Mouse (Mus musculus): ENCODE results near the gene Slc25a10.

The Slc25a10 gene

GRCm38 (mm10) chr11:120485251-120485650 is 6.4 kb upstream of the Slc25a10 start:
- DNase-seq: peak; percentile 67 to 77

- DNase-seq: peak in 1 of 2 experiments; percentile 46
These were observed 3.1 kb upstream of the Slc25a10 start for GRCm38 (mm10) chr11:120488516-120488915.

DNA sequence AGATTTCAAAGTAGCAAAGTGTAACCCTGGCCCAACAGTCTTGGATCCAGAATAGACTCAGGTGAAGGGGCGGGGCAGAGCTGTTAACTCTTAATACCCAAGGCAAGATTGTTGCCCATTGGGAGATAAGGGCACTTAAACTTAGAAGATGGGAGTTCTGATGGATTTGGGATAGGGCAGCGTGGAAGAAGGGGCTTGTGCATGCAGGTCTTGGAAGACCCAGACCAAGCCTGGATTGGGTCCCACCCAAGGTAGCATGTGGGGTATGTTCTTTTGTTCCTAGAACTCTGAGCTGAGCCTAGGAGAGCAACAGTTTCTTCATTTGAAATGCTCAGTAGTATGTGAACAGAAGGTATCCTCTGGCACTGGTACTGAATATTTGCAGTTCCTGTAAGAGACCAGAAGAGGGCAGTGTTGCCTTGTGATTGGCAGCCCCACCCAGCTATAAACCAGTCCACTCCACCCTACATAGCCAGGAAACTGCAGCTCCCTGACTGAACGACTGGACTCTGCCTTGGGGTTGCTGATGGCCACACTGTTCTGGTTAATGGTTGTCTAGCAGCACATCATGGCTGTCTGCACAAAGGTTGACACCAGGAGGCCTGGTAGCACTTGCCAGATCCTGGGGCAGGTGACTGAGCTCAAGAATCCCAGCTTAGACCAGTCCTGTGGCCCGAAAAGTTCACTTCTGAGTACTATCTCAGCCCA is 2.4 kb upstream of the Slc25a10 start:
- DNase-seq: peak; percentile 82 to 95

GRCm38 (mm10) chr11:120490291-120491046 is 1.2 kb upstream of the Slc25a10 start:
- peak in 1 of 2 experiments; percentile 53 for DNase-seq

- DNase-seq: peak; percentile 58 to 86
These were observed 611 bp downstream of the Slc25a10 start for GRCm38 (mm10) chr11:120492024-120492877.

DNA sequence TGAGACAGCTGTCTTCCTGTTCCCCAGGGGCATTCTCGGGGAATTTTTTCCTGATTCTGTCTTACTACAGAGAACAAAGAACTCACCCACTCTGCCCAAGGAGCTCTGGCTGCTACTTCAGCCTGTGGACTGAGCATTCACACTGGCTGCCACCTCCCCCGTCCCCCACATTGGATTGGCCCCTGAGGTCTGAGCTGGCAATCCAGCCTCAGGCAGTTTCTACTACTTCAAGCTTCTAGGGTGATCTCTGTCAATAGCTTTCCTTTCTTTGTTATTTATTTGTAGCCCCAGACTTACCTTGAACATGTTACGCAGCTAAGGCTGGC is 1.2 kb downstream of the Slc25a10 start:
- peak in 1 of 2 experiments; percentile 54 for DNase-seq

DNA sequence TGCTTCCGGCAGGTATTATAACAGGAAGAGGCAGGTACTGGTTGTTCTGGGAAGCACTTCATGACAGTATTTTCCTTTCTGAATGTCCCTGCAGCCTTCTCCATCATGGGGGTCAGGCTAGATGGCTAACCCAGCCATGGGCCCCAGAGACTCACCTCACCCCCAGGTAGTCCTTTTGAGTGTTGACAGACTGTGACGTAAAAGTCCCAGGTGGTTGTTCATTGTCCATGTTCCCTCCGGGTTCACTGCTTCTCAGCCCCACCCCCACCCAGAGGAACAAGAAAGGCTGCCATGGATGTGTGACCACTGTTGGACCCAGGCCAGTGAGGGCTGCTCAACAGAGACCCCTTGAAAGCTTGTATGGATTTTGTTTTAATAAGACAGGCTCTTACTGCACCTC is 1.7 kb downstream of the Slc25a10 start:
- DNase-seq: peak; percentile 49 to 74

GRCm38 (mm10) chr11:120493911-120494310 is 2.3 kb downstream of the Slc25a10 start:
- DNase-seq: no peak

- DNase-seq: peak in 1 of 2 experiments; percentile 55
These were observed 5.8 kb downstream of the Slc25a10 start for GRCm38 (mm10) chr11:120497436-120497835.

- DNase-seq: peak in 1 of 2 experiments; percentile 50
These were observed 6.6 kb downstream of the Slc25a10 start for GRCm38 (mm10) chr11:120498226-120498625.

GRCm38 (mm10) chr11:120498891-120499290 is 7.3 kb downstream of the Slc25a10 start:
- no peak for DNase-seq

- peak in 1 of 2 experiments; percentile 62 for DNase-seq
These were observed 8.3 kb downstream of the Slc25a10 start for GRCm38 (mm10) chr11:120499894-120500293.

GRCm38 (mm10) chr11:120500357-120500756 is 8.7 kb downstream of the Slc25a10 start:
- DNase-seq: peak; percentile 92 to 96

DNA sequence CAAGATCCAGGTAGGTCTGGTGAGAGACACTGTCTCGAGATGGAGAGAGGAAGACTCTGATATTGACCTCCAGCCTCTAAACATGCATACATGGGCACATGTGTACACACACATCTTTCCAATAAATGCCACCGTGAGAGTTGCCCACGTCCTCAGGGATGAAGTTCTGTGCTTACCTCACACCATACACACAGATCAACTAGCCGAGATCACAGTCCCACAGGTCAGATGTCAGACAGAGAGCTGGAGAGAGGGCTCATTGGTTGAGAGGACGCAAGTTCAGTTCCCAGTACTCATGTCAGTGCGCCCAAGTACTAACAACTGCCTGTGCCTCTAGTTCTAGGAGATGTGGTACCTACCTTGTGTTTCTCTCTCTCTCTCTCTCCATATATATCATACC is 9.4 kb downstream of the Slc25a10 start:
- DNase-seq: peak in 1 of 2 experiments; percentile 56

DNA sequence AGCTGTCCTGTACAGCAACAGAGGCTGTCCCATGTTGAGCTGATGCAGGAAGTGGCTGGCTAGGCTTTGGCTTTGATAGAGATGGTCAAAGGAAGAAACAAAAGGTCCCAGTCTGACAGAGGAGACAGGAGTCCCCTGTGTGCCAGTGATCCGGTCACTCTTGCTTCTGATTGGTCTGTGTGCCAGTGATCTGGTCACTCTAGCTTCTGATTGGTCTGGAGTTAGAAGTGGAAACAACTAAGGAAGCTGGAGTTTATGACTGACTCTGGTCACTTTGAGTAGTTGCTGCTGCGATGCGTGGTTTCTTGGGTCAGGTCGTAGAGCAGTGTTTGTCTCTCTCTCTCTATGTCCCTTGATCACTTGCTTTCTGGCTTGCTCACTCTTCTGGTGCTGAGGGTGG is 10.1 kb downstream of the Slc25a10 start:
- DNase-seq: no peak

GRCm38 (mm10) chr11:120505661-120506060 is 14.0 kb downstream of the Slc25a10 start:
- DNase-seq: peak in 1 of 2 experiments; percentile 49

- DNase-seq: peak; percentile 71 to 83
These were observed 15.3 kb downstream of the Slc25a10 start for GRCm38 (mm10) chr11:120506899-120507298.

DNA sequence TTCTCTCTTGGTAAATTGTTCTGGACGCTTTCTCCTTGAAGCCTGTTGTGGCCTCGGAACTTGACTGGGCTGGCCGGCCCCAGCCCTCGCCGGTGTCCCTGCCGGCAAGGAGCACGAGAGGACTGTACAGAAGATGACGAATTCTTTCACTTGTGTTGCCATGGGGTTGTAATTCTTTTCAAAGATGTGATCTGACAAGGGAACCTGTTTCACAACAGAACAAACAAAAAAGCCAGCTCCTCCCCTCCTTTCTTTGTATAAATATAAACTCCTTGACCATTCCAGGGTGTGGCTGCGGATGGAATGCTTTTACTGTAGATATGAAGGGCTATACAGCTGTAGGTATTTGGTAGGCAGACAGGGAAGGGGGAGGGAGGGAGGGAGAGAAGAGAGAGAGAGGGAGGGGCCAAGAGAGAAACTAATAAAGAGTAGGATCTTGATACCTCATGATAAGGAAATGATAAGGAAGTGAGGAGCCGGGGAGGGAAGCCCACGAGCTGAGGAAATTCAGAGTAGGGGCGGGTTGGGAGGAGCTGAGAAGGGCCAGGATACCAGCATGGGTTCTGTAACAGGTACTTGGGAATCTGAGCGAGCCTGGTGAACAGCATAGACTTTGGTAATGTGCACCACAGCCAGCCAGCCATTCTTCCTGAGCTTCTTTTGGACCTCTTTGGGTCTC is 16.1 kb downstream of the Slc25a10 start:
- peak in 1 of 2 experiments; percentile 33 for DNase-seq

- peak in 1 of 2 experiments; percentile 30 for DNase-seq
These were observed 16.7 kb downstream of the Slc25a10 start for GRCm38 (mm10) chr11:120508290-120508870.

GRCm38 (mm10) chr11:120509940-120510339 is 18.3 kb downstream of the Slc25a10 start:
- peak in 1 of 2 experiments; percentile 53 for DNase-seq

DNA sequence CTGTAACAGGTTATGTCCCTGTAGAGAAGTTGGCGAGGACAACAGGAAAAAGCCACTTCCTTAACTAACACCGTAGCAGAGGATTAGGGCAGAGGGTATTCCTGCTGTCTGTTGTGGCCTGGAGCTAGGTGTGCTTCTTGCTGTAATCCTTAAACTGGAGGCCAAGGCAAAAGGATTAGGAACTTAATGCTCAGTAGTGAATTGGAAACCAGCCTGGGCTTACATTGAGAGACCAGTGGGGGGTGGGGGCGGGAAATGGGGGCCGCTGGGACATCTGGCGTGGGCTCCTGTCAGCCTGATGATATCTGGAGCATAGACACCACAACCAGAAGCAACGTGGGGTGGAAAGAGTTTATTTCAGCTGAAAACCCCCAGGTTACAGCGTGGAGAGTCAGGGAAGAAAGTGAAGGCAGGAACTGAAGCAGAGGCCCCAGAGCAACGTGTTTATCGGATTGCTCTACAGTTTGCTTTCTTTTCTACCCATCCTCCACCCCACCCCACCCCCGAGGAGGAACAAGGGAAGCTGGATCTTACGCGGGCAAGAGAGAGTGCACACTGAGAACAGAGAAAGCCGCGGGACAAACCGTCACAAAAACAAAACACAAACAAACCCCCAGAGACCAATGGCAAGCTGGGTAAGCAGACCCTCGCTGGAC is 18.9 kb downstream of the Slc25a10 start:
- peak in 1 of 2 experiments; percentile 33 for DNase-seq

All from kidney, postnatal 25 days (tissue).